Mouse (Mus musculus) urinary bladder, adult 18-20 months (tissue): ENCODE measurements around the gene Hmg20b.
A peak's percentile ranks its signal among the peaks of the same experiment; 100 is the strongest.

ENCODE experiments used
- DNase-seq, 2 experiments: peaks; one replicate each; pipeline ENCODE4 v3.0.0; 2022; ENCODE audit warnings: low spot score in 2 of 2, mixed read lengths in 2 of 2

The Hmg20b gene

GRCm38 (mm10) chr10:81378553-81379182 lies 28.4 kb upstream of the Hmg20b start:
- DNase-seq: peak; percentile 100

- no peak for DNase-seq
Measured at GRCm38 (mm10) chr10:81377793-81378552, 27.7 kb upstream of the Hmg20b start, which contains the start of gene Fzr1. Gene Fzr1, minus strand, starts transcription at chr10:81378516.

- no peak for DNase-seq
Measured at GRCm38 (mm10) chr10:81377362-81377664, 27.0 kb upstream of the Hmg20b start.

GRCm38 (mm10) chr10:81376561-81377361 lies 26.5 kb upstream of the Hmg20b start:
- no peak for DNase-seq

GRCm38 (mm10) chr10:81375322-81375721 lies 25.0 kb upstream of the Hmg20b start:
- DNase-seq: no peak

GRCm38 (mm10) chr10:81367207-81367495 lies 16.9 kb upstream of the Hmg20b start:
- DNase-seq: no peak

GRCm38 (mm10) chr10:81366477-81367206 lies 16.4 kb upstream of the Hmg20b start:
- no peak for DNase-seq

- DNase-seq: no peak
Measured at GRCm38 (mm10) chr10:81365672-81366476, 15.6 kb upstream of the Hmg20b start, which contains the start of gene 4930404N11Rik. Gene 4930404N11Rik, minus strand, starts transcription at chr10:81365816.

GRCm38 (mm10) chr10:81365073-81365472 lies 14.8 kb upstream of the Hmg20b start:
- DNase-seq: no peak

- DNase-seq: no peak
Measured at GRCm38 (mm10) chr10:81364666-81365065, 14.4 kb upstream of the Hmg20b start.

- DNase-seq: no peak
Measured at GRCm38 (mm10) chr10:81363436-81364346, 13.4 kb upstream of the Hmg20b start.

GRCm38 (mm10) chr10:81362336-81362949 lies 12.2 kb upstream of the Hmg20b start:
- DNase-seq: no peak

- no peak for DNase-seq
Measured at GRCm38 (mm10) chr10:81360721-81361120, 10.4 kb upstream of the Hmg20b start.

- no peak for DNase-seq
Measured at GRCm38 (mm10) chr10:81358841-81359240, 8.6 kb upstream of the Hmg20b start.

- DNase-seq: no peak
Measured at GRCm38 (mm10) chr10:81358209-81358608, 7.9 kb upstream of the Hmg20b start.

GRCm38 (mm10) chr10:81356991-81357844 lies 6.9 kb upstream of the Hmg20b start, which contains the start of gene Mfsd12:
Gene Mfsd12, plus strand, starts transcription at chr10:81357491.
- DNase-seq: peak; percentile 72 to 87

- DNase-seq: no peak
Measured at GRCm38 (mm10) chr10:81356352-81356990, 6.2 kb upstream of the Hmg20b start.

- DNase-seq: no peak
Measured at GRCm38 (mm10) chr10:81355533-81355932, 5.3 kb upstream of the Hmg20b start.
